Comparison of ENCODE assay signal across 20 mouse cellular contexts in the genomic region with DNA sequence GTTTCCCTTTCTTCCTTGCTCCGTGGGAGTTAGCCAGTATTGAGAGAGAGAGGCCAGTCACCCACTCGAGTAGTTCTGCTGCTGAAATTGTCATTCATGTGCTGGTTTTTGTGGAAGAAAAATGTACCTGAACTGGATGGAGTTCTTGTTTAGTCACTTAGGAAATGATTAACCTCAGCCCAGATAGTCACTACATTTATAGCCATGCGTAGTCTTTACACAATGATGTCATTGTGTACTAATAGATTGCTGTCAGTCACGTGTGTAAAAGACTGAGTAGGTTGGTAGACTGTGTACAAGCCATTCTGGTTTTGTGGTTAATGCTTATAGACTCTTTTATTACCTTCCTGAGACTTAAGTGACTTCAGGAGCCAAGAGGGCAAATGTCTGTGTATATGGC. TPM values are rescaled to one million over a fixed set of nuclear protein-coding genes. Genes with fewer than 3 reads are reported as not detected.
DNase-seq lines count a peak whose midpoint lies in the region; ATAC-seq and TF ChIP-seq lines count a peak whose summit lies in the region.
"Had no signal": no experiment of that assay in that cellular context is flagged by ENCODE, and none has a peak within 500 bp of the region (broad histone marks: within the 10 kb centered on the region; RNA-seq: fewer than 3 reads in every experiment).

No protein-coding gene starts in this region.

- peak; percentile 97 for ATAC-seq in intestine, embryonic 15.5 days
- ATAC-seq in liver, embryonic 14.5 days (ENCODE audit: insufficient read depth): peak; percentile 66
- ATAC-seq in stomach, embryonic 14.5 days (ENCODE audit: insufficient number of reproducible peaks, insufficient read depth, low FRiP score, low read depth): peak; percentile 94
- no peak for ATAC-seq in heart, embryonic 11.5 days (replicated peaks; ENCODE audit: insufficient number of reproducible peaks, low FRiP score, low TSS enrichment)
- ATAC-seq in midbrain, embryonic 11.5 days (ENCODE audit: low FRiP score): no peak
- ATAC-seq: CD4-positive, CD25-positive, alpha-beta regulatory T cell, adult 4 months; hindbrain, embryonic 16.5 days; midbrain, embryonic 13.5 days had no signal

- H3K27ac ChIP-seq in liver, adult 2 months (replicated peaks; ENCODE audit: insufficient read depth, low read depth, low read length): peak overlapping the region; percentile 70
- H3K27ac ChIP-seq in intestine, embryonic 15.5 days: peak overlapping the region; percentile 70
- H3K27ac ChIP-seq in liver, embryonic 14.5 days: no peak overlapping the region
- peak overlapping the region; percentile 46; the same call in 1 of the 2 replicates for H3K27ac ChIP-seq in stomach, embryonic 14.5 days (ENCODE audit: low read length)
- no peak overlapping the region for H3K27ac ChIP-seq in heart, embryonic 11.5 days (ENCODE audit: low read depth, low read length)
- no peak overlapping the region for H3K27ac ChIP-seq in midbrain, embryonic 11.5 days (ENCODE audit: low read depth, low read length)
- H3K27ac ChIP-seq: embryonic facial prominence, embryonic 13.5 days; heart, embryonic 10.5 days; layer of hippocampus, adult 2 months; left cerebral cortex, adult 2 months; midbrain, embryonic 13.5 days had no signal

- no peak overlapping the region for H3K4me3 ChIP-seq in liver, adult 2 months (ENCODE audit: insufficient read depth, low read depth, low read length)
- H3K4me3 ChIP-seq in intestine, embryonic 15.5 days (replicated peaks): no peak overlapping the region
- no peak overlapping the region for H3K4me3 ChIP-seq in liver, embryonic 14.5 days (ENCODE audit: insufficient read depth in 1 of 2, low read depth in 2 of 2, low read length in 2 of 2)
- H3K4me3 ChIP-seq in stomach, embryonic 14.5 days (ENCODE audit: low read depth, low read length): no peak overlapping the region
- no peak overlapping the region for H3K4me3 ChIP-seq in heart, embryonic 11.5 days (ENCODE audit: low read depth, low read length)
- H3K4me3 ChIP-seq in midbrain, embryonic 11.5 days (ENCODE audit: low read depth, low read length): no peak overlapping the region
- H3K4me3 ChIP-seq: embryonic facial prominence, embryonic 13.5 days; heart, embryonic 10.5 days; layer of hippocampus, adult 2 months; left cerebral cortex, adult 2 months; midbrain, embryonic 13.5 days had no signal

- H3K9ac ChIP-seq in liver, adult 2 months (ENCODE audit: low read depth, low read length): 0 out of 2 replicates have a peak overlapping the region, but pooled peaks have one; percentile 14
- no peak overlapping the region for H3K9ac ChIP-seq in intestine, embryonic 15.5 days
- no peak overlapping the region for H3K9ac ChIP-seq in liver, embryonic 14.5 days (replicated peaks)
- no peak overlapping the region for H3K9ac ChIP-seq in stomach, embryonic 14.5 days (replicated peaks; ENCODE audit: low read depth, low read length)
- H3K9ac ChIP-seq in heart, embryonic 11.5 days (ENCODE audit: low read depth, low read length): no peak overlapping the region
- H3K9ac ChIP-seq in midbrain, embryonic 11.5 days (ENCODE audit: low read length): no peak overlapping the region
- H3K9ac ChIP-seq: embryonic facial prominence, embryonic 13.5 days; midbrain, embryonic 13.5 days had no signal

- TF ChIP-seq EP300 in liver, embryonic 14.5 days (IDR thresholded peaks at IDR 0.05; ENCODE audit: low read depth): no peak

- H3K79me2 ChIP-seq in liver, adult 2 months (ENCODE audit: control insufficient read depth, insufficient read depth, low read length): no peaks in the 10 kb centered on the region

- peaks cover 5% of the 10 kb centered on the region; the same call in 1 of the 2 replicates for H3K4me1 ChIP-seq in liver, adult 2 months (ENCODE audit: control insufficient read depth, insufficient read depth, low read length)
- H3K4me1 ChIP-seq in intestine, embryonic 15.5 days (replicated peaks): 0 out of 2 replicates have a peak, but pooled peaks cover 3% of the 10 kb centered on the region
- peaks cover 0 to 2% of the 10 kb centered on the region in 2 experiments; a peak in 1 of 4 replicates for H3K4me1 ChIP-seq in liver, embryonic 14.5 days (replicated peaks; ENCODE audit: control insufficient read depth in 2 of 2, insufficient read depth in 2 of 2, low read length in 1 of 2)
- no peaks in the 10 kb centered on the region for H3K4me1 ChIP-seq in stomach, embryonic 14.5 days (ENCODE audit: control insufficient read depth, insufficient read depth, low read length)
- no peaks in the 10 kb centered on the region for H3K4me1 ChIP-seq in heart, embryonic 11.5 days (ENCODE audit: control insufficient read depth, insufficient read depth, low read length)
- no peaks in the 10 kb centered on the region for H3K4me1 ChIP-seq in midbrain, embryonic 11.5 days (ENCODE audit: control insufficient read depth, insufficient read depth, low read length)
- H3K4me1 ChIP-seq: embryonic facial prominence, embryonic 13.5 days; heart, embryonic 10.5 days had no signal

- no peaks in the 10 kb centered on the region for H3K9me3 ChIP-seq in intestine, embryonic 15.5 days
- no peaks in the 10 kb centered on the region for H3K9me3 ChIP-seq in liver, embryonic 14.5 days (ENCODE audit: control insufficient read depth, low read length)
- H3K9me3 ChIP-seq in stomach, embryonic 14.5 days (ENCODE audit: control insufficient read depth, low read depth, low read length): no peaks in the 10 kb centered on the region
- no peaks in the 10 kb centered on the region for H3K9me3 ChIP-seq in heart, embryonic 11.5 days (replicated peaks; ENCODE audit: control insufficient read depth, low read length)
- no peaks in the 10 kb centered on the region for H3K9me3 ChIP-seq in midbrain, embryonic 11.5 days (ENCODE audit: control insufficient read depth, low read length)
- H3K9me3 ChIP-seq: embryonic facial prominence, embryonic 13.5 days; heart, embryonic 10.5 days; midbrain, embryonic 13.5 days had no signal

- H3K27me3 ChIP-seq in liver, adult 2 months (ENCODE audit: control insufficient read depth, insufficient read depth, low read length): no peaks in the 10 kb centered on the region
- no peaks in the 10 kb centered on the region for H3K27me3 ChIP-seq in intestine, embryonic 15.5 days (replicated peaks)
- H3K27me3 ChIP-seq in liver, embryonic 14.5 days (ENCODE audit: control insufficient read depth, insufficient read depth, low read length): no peaks in the 10 kb centered on the region
- H3K27me3 ChIP-seq in stomach, embryonic 14.5 days (ENCODE audit: control insufficient read depth, insufficient read depth, low read length): no peaks in the 10 kb centered on the region
- no peaks in the 10 kb centered on the region for H3K27me3 ChIP-seq in heart, embryonic 11.5 days (ENCODE audit: control insufficient read depth, insufficient read depth, low read length)
- H3K27me3 ChIP-seq in midbrain, embryonic 11.5 days (ENCODE audit: control insufficient read depth, insufficient read depth, low read length): no peaks in the 10 kb centered on the region
- H3K27me3 ChIP-seq: embryonic facial prominence, embryonic 13.5 days; midbrain, embryonic 13.5 days had no signal

- DNase-seq in liver, adult 2 months (ENCODE audit: extremely low read depth, low read depth, low spot score): peak; percentile 96
- no peak for DNase-seq in liver
- no peak for DNase-seq in liver, embryonic 14.5 days (ENCODE audit: low read depth in 3 of 3, low spot score in 3 of 3)
- DNase-seq in midbrain, embryonic 11.5 days (ENCODE audit: low spot score, missing footprints): no peak
- DNase-seq in ovary, postnatal 14 days (ENCODE audit: low spot score): no peak
- DNase-seq: adrenal gland, postnatal 10 days; cerebellum, adult 2 months; gastrocnemius, postnatal 10 days; right cerebral cortex, postnatal 14 days; thymus, postnatal 25 days had no signal

- H3K36me3 ChIP-seq in liver, adult 2 months (ENCODE audit: control insufficient read depth, insufficient read depth, low read length): peaks cover 51% of the 10 kb centered on the region
- H3K36me3 ChIP-seq in intestine, embryonic 15.5 days: peaks cover 43% of the 10 kb centered on the region
- H3K36me3 ChIP-seq in liver, embryonic 14.5 days (replicated peaks; ENCODE audit: control insufficient read depth, insufficient read depth, low read depth): peaks cover 84% of the 10 kb centered on the region
- peaks cover 60% of the 10 kb centered on the region for H3K36me3 ChIP-seq in stomach, embryonic 14.5 days (ENCODE audit: control insufficient read depth, insufficient read depth, low read length)
- H3K36me3 ChIP-seq in heart, embryonic 11.5 days (ENCODE audit: control insufficient read depth, insufficient read depth, low read length): peaks cover 43% of the 10 kb centered on the region
- peaks cover 32% of the 10 kb centered on the region for H3K36me3 ChIP-seq in midbrain, embryonic 11.5 days (ENCODE audit: control insufficient read depth, insufficient read depth, low read length)

- 26% methylated on average over 4 of the region's 4 CpGs for WGBS in liver, adult 2 months
- WGBS in intestine, embryonic 15.5 days: 64% methylated on average over 4 of the region's 4 CpGs
- 80% methylated on average over 4 of the region's 4 CpGs for WGBS in liver, embryonic 14.5 days (ENCODE audit: insufficient replicate concordance)
- 70% methylated on average over 4 of the region's 4 CpGs for whole genome bisulfite sequencing in stomach, embryonic 14.5 days
- WGBS in heart, embryonic 11.5 days (ENCODE audit: insufficient replicate concordance): 79% methylated on average over 4 of the region's 4 CpGs
- 89% methylated on average over 4 of the region's 4 CpGs for WGBS in midbrain, embryonic 11.5 days

- TF ChIP-seq POLR2A in liver, adult 2 months (IDR thresholded peaks at IDR 0.05; ENCODE audit: extremely low read depth, insufficient read depth, low read length): no peak

- H3K4me2 ChIP-seq in intestine, embryonic 15.5 days (replicated peaks): 0 out of 2 replicates have a peak overlapping the region, but pooled peaks have one; percentile 17
- no peak overlapping the region for H3K4me2 ChIP-seq in liver, embryonic 14.5 days (ENCODE audit: low read depth)
- 0 out of 2 replicates have a peak overlapping the region, but pooled peaks have one; percentile 4 for H3K4me2 ChIP-seq in stomach, embryonic 14.5 days (replicated peaks; ENCODE audit: low read depth, low read length)
- H3K4me2 ChIP-seq in heart, embryonic 11.5 days: no peak overlapping the region
- no peak overlapping the region for H3K4me2 ChIP-seq in midbrain, embryonic 11.5 days
- H3K4me2 ChIP-seq: embryonic facial prominence, embryonic 13.5 days; midbrain, embryonic 13.5 days had no signal

- no peak for TF ChIP-seq CTCF in liver, adult 2 months (IDR thresholded peaks at IDR 0.05; ENCODE audit: low read depth, low read length)
- TF ChIP-seq CTCF in liver, embryonic 14.5 days (IDR thresholded peaks at IDR 0.05; ENCODE audit: low read depth): no peak

RNA-seq across cellular contexts. Expression of a gene that starts 26.9 kb away (rescaled TPM):
- total RNA-seq in liver, adult 2 months (2014; rRNA removed): 6.5 and 7.3 TPM in 2 replicates
- polyA plus RNA-seq in liver, adult 2 months (2012; rRNA removed): 3.7 and 6.6 TPM in 2 replicates
- polyA plus RNA-seq in intestine, embryonic 15.5 days (2015; fragmentation: Nextera tagmentation; extraction: Ambion mirVana): 15.0 and 15.6 TPM in 2 replicates
- 6.8 and 8.2 TPM in 2 replicates for polyA plus RNA-seq in liver, embryonic 14.5 days (2012; rRNA removed)
- polyA plus RNA-seq in liver, embryonic 14.5 days (2014; fragmentation: Nextera tagmentation; extraction: Ambion mirVana): 8.6 and 9.3 TPM in 2 replicates
- polyA plus RNA-seq in stomach, embryonic 14.5 days (2014; fragmentation: Nextera tagmentation; extraction: Ambion mirVana): 15.2 and 18.2 TPM in 2 replicates
- 17.9 and 18.5 TPM in 2 replicates for polyA plus RNA-seq in heart, embryonic 11.5 days (2014; fragmentation: Nextera tagmentation; extraction: Ambion mirVana)
- 32.4 and 32.5 TPM in 2 replicates for polyA plus RNA-seq in midbrain, embryonic 11.5 days (2014; fragmentation: Nextera tagmentation; extraction: Ambion mirVana)

RNA-seq across cellular contexts. Expression of a gene that starts 33.9 kb away (rescaled TPM):
- total RNA-seq in liver, adult 2 months (2014; rRNA removed): 4.1 and 5.3 TPM in 2 replicates
- polyA plus RNA-seq in liver, adult 2 months (2012; rRNA removed): 0.40 and 0.51 TPM in 2 replicates
- polyA plus RNA-seq in intestine, embryonic 15.5 days (2015; fragmentation: Nextera tagmentation; extraction: Ambion mirVana): 26.3 and 31.1 TPM in 2 replicates
- polyA plus RNA-seq in liver, embryonic 14.5 days (2012; rRNA removed): 7.1 and 8.8 TPM in 2 replicates
- polyA plus RNA-seq in liver, embryonic 14.5 days (2014; fragmentation: Nextera tagmentation; extraction: Ambion mirVana): 8.1 and 9.4 TPM in 2 replicates
- polyA plus RNA-seq in stomach, embryonic 14.5 days (2014; fragmentation: Nextera tagmentation; extraction: Ambion mirVana): 38.7 and 41.2 TPM in 2 replicates
- polyA plus RNA-seq in heart, embryonic 11.5 days (2014; fragmentation: Nextera tagmentation; extraction: Ambion mirVana): 25.0 and 25.9 TPM in 2 replicates
- polyA plus RNA-seq in midbrain, embryonic 11.5 days (2014; fragmentation: Nextera tagmentation; extraction: Ambion mirVana): 31.2 and 32.6 TPM in 2 replicates

Comparison
In these comparisons a context has a peak if more than half of its experiments do, and no peak if none do; other contexts are left out.
1. H3K27ac ChIP-seq: peak in liver, adult 2 months (single experiment), intestine, embryonic 15.5 days (single experiment) and stomach, embryonic 14.5 days (single experiment); none in liver, embryonic 14.5 days (single experiment), heart, embryonic 11.5 days (single experiment) and midbrain, embryonic 11.5 days (single experiment).
2. ATAC-seq: peak in intestine, embryonic 15.5 days (single experiment), liver, embryonic 14.5 days (single experiment) and stomach, embryonic 14.5 days (single experiment); none in heart, embryonic 11.5 days (single experiment) and midbrain, embryonic 11.5 days (single experiment).
3. H3K4me2 ChIP-seq: peak in intestine, embryonic 15.5 days (single experiment) and stomach, embryonic 14.5 days (single experiment); none in liver, embryonic 14.5 days (single experiment), heart, embryonic 11.5 days (single experiment) and midbrain, embryonic 11.5 days (single experiment).